ENCODE assay signal across 8 mouse cellular contexts in the genomic region with DNA sequence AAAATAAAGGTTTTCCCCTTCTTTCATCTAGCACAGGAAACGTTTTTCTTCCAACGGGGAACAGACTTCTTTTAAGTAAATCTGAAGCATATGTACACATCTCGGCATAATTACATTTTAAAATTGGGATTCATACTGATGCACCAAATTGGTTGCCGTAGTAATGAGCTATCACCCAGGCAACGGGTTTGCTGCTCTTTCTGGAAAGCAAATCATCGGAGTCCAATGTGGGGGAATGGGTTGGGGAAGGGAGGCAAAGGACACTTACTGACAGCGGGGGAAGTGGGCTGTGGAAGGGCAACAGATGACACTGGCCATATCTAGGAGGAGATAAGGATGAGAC.
DNase-seq lines count a peak whose midpoint lies in the region; ATAC-seq and TF ChIP-seq lines count a peak whose summit lies in the region.

No protein-coding gene starts in this region.

- TF ChIP-seq CTCF in lung, postnatal 0 days (IDR thresholded peaks at IDR 0.05) = no peak

- no peaks in the 10 kb centered on the region for H3K9me3 ChIP-seq in neural tube, embryonic 15.5 days (replicated peaks)
- no peaks in the 10 kb centered on the region for H3K9me3 ChIP-seq in lung, postnatal 0 days (ENCODE audit: low read length)

- 8% methylated on average over 7 of the region's 7 CpGs for WGBS in neural tube, embryonic 15.5 days
- WGBS in lung, postnatal 0 days = 42% methylated on average over 7 of the region's 7 CpGs

- peak overlapping the region; percentile 94 for H3K27ac ChIP-seq in neural tube, embryonic 15.5 days (replicated peaks)
- H3K27ac ChIP-seq in lung, postnatal 0 days (ENCODE audit: low read length) = no peak overlapping the region

- peak overlapping the region; percentile 11; the same call in 1 of the 2 replicates for H3K4me3 ChIP-seq in neural tube, embryonic 15.5 days (replicated peaks)
- H3K4me3 ChIP-seq in lung, postnatal 0 days (ENCODE audit: low read depth, low read length) = no peak overlapping the region

- H3K36me3 ChIP-seq in neural tube, embryonic 15.5 days = no peaks in the 10 kb centered on the region
- no peaks in the 10 kb centered on the region for H3K36me3 ChIP-seq in lung, postnatal 0 days (ENCODE audit: insufficient read depth, low read length)

- 0 out of 2 replicates have a peak overlapping the region, but pooled peaks have one; percentile 31 for H3K9ac ChIP-seq in neural tube, embryonic 15.5 days (replicated peaks)
- H3K9ac ChIP-seq in lung, postnatal 0 days (replicated peaks; ENCODE audit: low read depth) = no peak overlapping the region

- peak; percentile 63 for DNase-seq in embryo, embryonic 11 days
- peak; percentile 48 to 60 for DNase-seq in frontal cortex, postnatal 10 days (ENCODE audit: low spot score in 2 of 2)
- DNase-seq in left cerebral cortex, adult 18-20 months (ENCODE audit: low spot score in 2 of 2) = peak; percentile 47 to 53
- DNase-seq in kidney, postnatal 14 days = no peak
- DNase-seq in thymus, postnatal 36 days = no peak
- DNase-seq in lung, postnatal 10 days = no peak
- DNase-seq in lung, postnatal 0 days (ENCODE audit: low spot score) = no peak

- no peaks in the 10 kb centered on the region for H3K27me3 ChIP-seq in neural tube, embryonic 15.5 days (replicated peaks)
- H3K27me3 ChIP-seq in lung, postnatal 0 days (replicated peaks; ENCODE audit: insufficient read depth, low read length) = no peaks in the 10 kb centered on the region

- TF ChIP-seq EP300 in lung, postnatal 0 days (IDR thresholded peaks at IDR 0.05) = no peak

- peak overlapping the region; percentile 52 for H3K4me2 ChIP-seq in neural tube, embryonic 15.5 days
- H3K4me2 ChIP-seq in lung, postnatal 0 days (replicated peaks; ENCODE audit: low read depth, low read length) = no peak overlapping the region

- H3K4me1 ChIP-seq in neural tube, embryonic 15.5 days = peaks cover 21% of the 10 kb centered on the region
- no peaks in the 10 kb centered on the region for H3K4me1 ChIP-seq in lung, postnatal 0 days (ENCODE audit: insufficient read depth, low read depth, low read length)

- peak; percentile 91 for ATAC-seq in neural tube, embryonic 15.5 days (ENCODE audit: low FRiP score)
- ATAC-seq in lung, postnatal 0 days = no peak

Comparison
In these comparisons a context has a peak if more than half of its experiments do, and no peak if none do; other contexts are left out.
1. DNase-seq: peak in embryo, embryonic 11 days (single experiment), frontal cortex, postnatal 10 days (2 of 2) and left cerebral cortex, adult 18-20 months (2 of 2); none in kidney, postnatal 14 days (single experiment), thymus, postnatal 36 days (0 of 2), lung, postnatal 10 days (single experiment) and lung, postnatal 0 days (single experiment).